ENCODE assay signal across 15 mouse cellular contexts in the genomic region with DNA sequence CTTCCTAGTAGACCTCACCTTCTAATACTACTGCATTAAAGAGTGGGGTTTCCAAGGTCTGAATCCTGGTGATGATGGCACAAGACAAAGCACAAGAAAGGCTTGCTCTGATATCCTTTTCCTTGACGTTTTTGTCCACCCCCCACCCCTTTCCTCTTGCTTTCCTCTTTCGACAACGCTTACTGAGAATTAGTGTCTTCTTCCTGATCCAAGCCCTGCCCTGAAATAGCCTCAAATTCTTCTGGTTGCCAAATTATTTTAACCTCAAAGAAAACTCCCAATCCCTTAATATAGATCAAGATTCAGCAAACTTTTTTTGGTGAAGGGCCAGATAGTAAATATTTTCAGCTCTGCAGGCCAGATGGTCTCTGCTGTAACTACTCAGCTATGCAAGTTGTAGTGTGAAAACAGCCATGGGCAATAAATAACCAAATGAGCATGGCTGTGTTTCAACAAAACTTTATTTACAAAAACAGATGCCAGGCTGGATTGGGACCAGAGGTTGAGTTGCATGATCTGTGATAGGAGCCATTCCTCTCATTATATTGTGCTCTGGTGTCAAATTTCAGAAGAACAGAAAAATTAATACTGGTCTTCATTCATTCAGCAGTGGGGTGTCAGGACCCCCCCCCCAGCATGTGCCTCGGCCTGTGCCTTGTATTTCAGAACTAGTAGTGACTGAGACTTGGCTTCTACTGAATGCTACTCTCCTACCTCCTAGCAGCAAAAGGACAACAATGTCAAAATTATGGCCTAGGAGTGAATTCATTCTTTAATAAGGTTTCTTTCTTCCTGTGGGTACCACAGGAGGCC.
DNase-seq lines count a peak whose midpoint lies in the region; ATAC-seq and TF ChIP-seq lines count a peak whose summit lies in the region.
"Had no signal": no experiment of that assay in that cellular context is flagged by ENCODE, and none has a peak within 500 bp of the region (broad histone marks: within the 10 kb centered on the region; RNA-seq: fewer than 3 reads in every experiment).

No protein-coding gene starts in this region.

- H3K27ac ChIP-seq in left cerebral cortex, adult 2 months = no peak overlapping the region
- no peak overlapping the region for H3K27ac ChIP-seq in forebrain, postnatal 0 days (ENCODE audit: low read depth, low read length)
- no peak overlapping the region for H3K27ac ChIP-seq in layer of hippocampus, adult 2 months
- H3K27ac ChIP-seq: embryonic facial prominence, embryonic 13.5 days; hindbrain, embryonic 15.5 days had no signal

- WGBS in forebrain, postnatal 0 days = 56% methylated on average over 4 of the region's 4 CpGs

- TF ChIP-seq CTCF in left cerebral cortex, adult 2 months (IDR thresholded peaks at IDR 0.05) = no peak
- no peak for TF ChIP-seq CTCF in forebrain, postnatal 0 days (IDR thresholded peaks at IDR 0.05; ENCODE audit: low read depth)
- no peak for TF ChIP-seq CTCF in layer of hippocampus, adult 2 months (conservative IDR thresholded peaks at IDR 0.05)

- peak; percentile 73 for ATAC-seq in forebrain, postnatal 0 days
- ATAC-seq: CD4-positive, CD25-positive, alpha-beta regulatory T cell, adult 4 months had no signal

- intact Hi-C loops in left cerebral cortex, postnatal 25 days (cut with DNase I) = no loop called here
- intact Hi-C loops in left cerebral cortex, adult 2 months (cut with DNase I) = no loop called here

- H3K27me3 ChIP-seq in forebrain, postnatal 0 days (ENCODE audit: insufficient read depth, low read length) = no peaks in the 10 kb centered on the region
- H3K27me3 ChIP-seq: embryonic facial prominence, embryonic 13.5 days; hindbrain, embryonic 15.5 days had no signal

- H3K9me3 ChIP-seq in forebrain, postnatal 0 days (ENCODE audit: low read length) = no peaks in the 10 kb centered on the region
- H3K9me3 ChIP-seq: embryonic facial prominence, embryonic 13.5 days; hindbrain, embryonic 15.5 days; megakaryocyte, embryonic 14.5 days had no signal

- H3K9ac ChIP-seq in forebrain, postnatal 0 days = no peak overlapping the region
- H3K9ac ChIP-seq: embryonic facial prominence, embryonic 13.5 days; hindbrain, embryonic 15.5 days had no signal

- H3K4me1 ChIP-seq in forebrain, postnatal 0 days (ENCODE audit: insufficient read depth) = no peaks in the 10 kb centered on the region
- H3K4me1 ChIP-seq: hindbrain, embryonic 15.5 days; megakaryocyte, embryonic 14.5 days had no signal

- peak; percentile 5 to 23 for DNase-seq in left cerebral cortex, postnatal 25 days (ENCODE audit: low spot score in 2 of 2)
- no peak for DNase-seq in left cerebral cortex, adult 2 months (ENCODE audit: extremely low spot score in 1 of 2, low spot score in 2 of 2)
- peak; percentile 33 for DNase-seq in Muller cell, postnatal 12 days (ENCODE audit: inconsistent ontology term)
- peak; percentile 70 for DNase-seq in forebrain, postnatal 0 days
- peak; percentile 41 for DNase-seq in kidney, postnatal 10 days
- no peak for DNase-seq in layer of hippocampus, adult 2 months (ENCODE audit: low spot score in 2 of 2)
- DNase-seq in ovary, postnatal 10 days (ENCODE audit: low spot score) = no peak
- DNase-seq: cerebellum, postnatal 25 days; heart, adult 11 months; liver; thymus, postnatal 36 days had no signal

- H3K4me2 ChIP-seq in forebrain, postnatal 0 days (ENCODE audit: low read depth) = no peak overlapping the region
- H3K4me2 ChIP-seq: embryonic facial prominence, embryonic 13.5 days; hindbrain, embryonic 15.5 days had no signal

- no peaks in the 10 kb centered on the region for H3K36me3 ChIP-seq in forebrain, postnatal 0 days (ENCODE audit: insufficient read depth)
- H3K36me3 ChIP-seq: embryonic facial prominence, embryonic 13.5 days; hindbrain, embryonic 15.5 days had no signal

- H3K4me3 ChIP-seq in left cerebral cortex, adult 2 months = no peak overlapping the region
- no peak overlapping the region for H3K4me3 ChIP-seq in forebrain, postnatal 0 days (ENCODE audit: low read depth, low read length)
- H3K4me3 ChIP-seq in layer of hippocampus, adult 2 months = no peak overlapping the region
- H3K4me3 ChIP-seq: embryonic facial prominence, embryonic 13.5 days; hindbrain, embryonic 15.5 days; megakaryocyte, embryonic 14.5 days had no signal

Comparison
In these comparisons a context has a peak if more than half of its experiments do, and no peak if none do; other contexts are left out.
1. DNase-seq: peak in left cerebral cortex, postnatal 25 days (2 of 2), Muller cell, postnatal 12 days (single experiment), forebrain, postnatal 0 days (single experiment) and kidney, postnatal 10 days (single experiment); none in left cerebral cortex, adult 2 months (0 of 2), layer of hippocampus, adult 2 months (0 of 2) and ovary, postnatal 10 days (single experiment).